ENCODE assay signal across 23 mouse cellular contexts in genomic region chr1:40619871-40620270, GRCm38 (mm10). TPM values are rescaled to one million over a fixed set of nuclear protein-coding genes. Genes with fewer than 3 reads are reported as not detected.
"Had no signal": no experiment of that assay in that cellular context is flagged by ENCODE, and none has a peak within 500 bp of the region (broad histone marks: within the 10 kb centered on the region; RNA-seq: fewer than 3 reads in every experiment).

No protein-coding gene starts in this region.

- H3K27ac ChIP-seq: liver, embryonic 14.5 days; midbrain, embryonic 10.5 days; midbrain, embryonic 12.5 days; neural tube, embryonic 13.5 days; neural tube, embryonic 15.5 days had no signal

- H3K27me3 ChIP-seq: midbrain, embryonic 12.5 days; neural tube, embryonic 13.5 days; neural tube, embryonic 15.5 days had no signal

- H3K9me3 ChIP-seq: midbrain, embryonic 10.5 days; midbrain, embryonic 12.5 days; neural tube, embryonic 13.5 days; neural tube, embryonic 15.5 days had no signal

- DNase-seq: lung, postnatal 14 days; lung, postnatal 4 days; retina, postnatal 1 day; right cerebral cortex, adult 18-20 months; right cerebral cortex, postnatal 25 days; right cerebral cortex, postnatal 4 days; spleen, adult 18-20 months; thymus, adult 18-20 months; thymus, postnatal 36 days had no signal

- H3K4me3 ChIP-seq: midbrain, embryonic 10.5 days; midbrain, embryonic 12.5 days; myocyte; neural tube, embryonic 13.5 days; neural tube, embryonic 15.5 days had no signal

- H3K36me3 ChIP-seq: midbrain, embryonic 10.5 days; midbrain, embryonic 12.5 days; neural tube, embryonic 13.5 days; neural tube, embryonic 15.5 days had no signal

- H3K4me1 ChIP-seq: midbrain, embryonic 12.5 days; neural tube, embryonic 13.5 days; neural tube, embryonic 15.5 days had no signal

- H3K4me2 ChIP-seq: lung, embryonic 14.5 days; midbrain, embryonic 12.5 days; neural tube, embryonic 13.5 days; neural tube, embryonic 15.5 days had no signal

- H3K9ac ChIP-seq: liver, embryonic 14.5 days; lung, embryonic 14.5 days; midbrain, embryonic 12.5 days; neural tube, embryonic 13.5 days; neural tube, embryonic 15.5 days had no signal

- ATAC-seq: midbrain, embryonic 16.5 days had no signal

RNA-seq across cellular contexts. Expression of gene Slc9a4, which starts 40.0 kb away (rescaled TPM):
- total RNA-seq: megakaryocyte-erythroid progenitor cell, adult 5-6 weeks had no signal
- polyA plus RNA-seq: liver, embryonic 14.5 days; liver, embryonic 16.5 days; lung, embryonic 14.5 days; lung, embryonic 16.5 days; midbrain, embryonic 10.5 days; midbrain, embryonic 12.5 days; midbrain, embryonic 14.5 days; midbrain, embryonic 16.5 days; neural tube, embryonic 11.5 days; small intestine, adult 2 months had no signal
